Mouse (Mus musculus): ENCODE measurements at regions not wholly inside any gene's neighbourhood (a gene's known extent, or its start where the extent isn't known, plus 50 kb on each side); places are given as distances from the start of the nearest gene placed in this dataset.

GRCm38 (mm10) chr2:30525295-30525694 is 51.3 kb upstream of the Ier5l start:
- H3K27me3 ChIP-seq (ENCODE audit: insufficient read depth, low read length): no peaks in the 10 kb centered on the region
- peaks cover 8% of the 10 kb centered on the region; the same call in 1 of the 2 replicates for H3K4me1 ChIP-seq (replicated peaks; ENCODE audit: insufficient read depth, low read length)
- no peaks in the 10 kb centered on the region for H3K9me3 ChIP-seq (replicated peaks; ENCODE audit: low read length)
- 26% methylated on average over 9 of the region's 9 CpGs for WGBS
- H3K4me2 ChIP-seq (ENCODE audit: low read length): no peak overlapping the region
- DNase-seq (ENCODE audit: low spot score) (no peak), ATAC-seq (replicated peaks; ENCODE audit: low FRiP score, low read depth) (no peak)
- H3K9ac ChIP-seq (ENCODE audit: low read depth, low read length): no peak overlapping the region
- no peak overlapping the region for H3K4me3 ChIP-seq (replicated peaks; ENCODE audit: low read depth, low read length)
- TF ChIP-seq CTCF (IDR thresholded peaks at IDR 0.05; ENCODE audit: low read depth): no peak
- no peaks in the 10 kb centered on the region for H3K36me3 ChIP-seq (ENCODE audit: insufficient read depth, low read length)
- H3K27ac ChIP-seq: no peak overlapping the region

- Histone ChIP-seq H3K36me3 (ENCODE audit: insufficient read depth, low read length) (no peaks in the 10 kb centered on the region), H3K4me1 (replicated peaks; ENCODE audit: insufficient read depth, low read length) (peaks cover 8% of the 10 kb centered on the region; the same call in 1 of the 2 replicates), H3K4me2 (ENCODE audit: low read length) (no peak overlapping the region), H3K9ac (ENCODE audit: low read depth, low read length) (no peak overlapping the region), H3K9me3 (replicated peaks; ENCODE audit: low read length) (no peaks in the 10 kb centered on the region), H3K4me3 (replicated peaks; ENCODE audit: low read depth, low read length) (no peak overlapping the region), H3K27ac (no peak overlapping the region), H3K27me3 (ENCODE audit: insufficient read depth, low read length) (no peaks in the 10 kb centered on the region)
- 34% methylated on average over 3 of the region's 3 CpGs for WGBS
- no peak for TF ChIP-seq CTCF (IDR thresholded peaks at IDR 0.05; ENCODE audit: low read depth)
- no peak for DNase-seq (ENCODE audit: low spot score)
- ATAC-seq (replicated peaks; ENCODE audit: low FRiP score, low read depth): no peak
Measured at GRCm38 (mm10) chr2:30525831-30526230, 51.8 kb upstream of the Ier5l start.

- Histone ChIP-seq H3K4me3 (replicated peaks; ENCODE audit: low read depth, low read length) (no peak overlapping the region), H3K9me3 (replicated peaks; ENCODE audit: low read length) (no peaks in the 10 kb centered on the region), H3K4me1 (replicated peaks; ENCODE audit: insufficient read depth, low read length) (peaks cover 8% of the 10 kb centered on the region; the same call in 1 of the 2 replicates), H3K4me2 (ENCODE audit: low read length) (no peak overlapping the region), H3K27me3 (ENCODE audit: insufficient read depth, low read length) (no peaks in the 10 kb centered on the region), H3K9ac (ENCODE audit: low read depth, low read length) (no peak overlapping the region), H3K36me3 (ENCODE audit: insufficient read depth, low read length) (no peaks in the 10 kb centered on the region), H3K27ac (no peak overlapping the region)
- WGBS: 36% methylated on average over 4 of the region's 4 CpGs
- ATAC-seq (replicated peaks; ENCODE audit: low FRiP score, low read depth): no peak
- no peak for DNase-seq (ENCODE audit: low spot score)
- TF ChIP-seq CTCF (IDR thresholded peaks at IDR 0.05; ENCODE audit: low read depth): no peak
Measured at GRCm38 (mm10) chr2:30527495-30527894, 53.5 kb upstream of the Ier5l start.

- no peak overlapping the region for H3K4me2 ChIP-seq (ENCODE audit: low read length)
- ATAC-seq (replicated peaks; ENCODE audit: low FRiP score, low read depth) (no peak), DNase-seq (ENCODE audit: low spot score) (no peak)
- H3K9ac ChIP-seq (ENCODE audit: low read depth, low read length): no peak overlapping the region
- no peak overlapping the region for H3K4me3 ChIP-seq (replicated peaks; ENCODE audit: low read depth, low read length)
- H3K9me3 ChIP-seq (replicated peaks; ENCODE audit: low read length): no peaks in the 10 kb centered on the region
- H3K27me3 ChIP-seq (ENCODE audit: insufficient read depth, low read length): no peaks in the 10 kb centered on the region
- no peak overlapping the region for H3K27ac ChIP-seq
- TF ChIP-seq CTCF (IDR thresholded peaks at IDR 0.05; ENCODE audit: low read depth): 0 out of 2 replicates have a peak, but pooled peaks have one; percentile 6
- H3K4me1 ChIP-seq (replicated peaks; ENCODE audit: insufficient read depth, low read length): no peaks in the 10 kb centered on the region
- no peaks in the 10 kb centered on the region for H3K36me3 ChIP-seq (ENCODE audit: insufficient read depth, low read length)
Measured at GRCm38 (mm10) chr2:30532948-30533347, 58.9 kb upstream of the Ier5l start.

- Histone ChIP-seq H3K27ac (no peak overlapping the region), H3K4me2 (ENCODE audit: low read length) (no peak overlapping the region), H3K9ac (ENCODE audit: low read depth, low read length) (no peak overlapping the region), H3K4me1 (replicated peaks; ENCODE audit: insufficient read depth, low read length) (no peaks in the 10 kb centered on the region), H3K9me3 (replicated peaks; ENCODE audit: low read length) (no peaks in the 10 kb centered on the region), H3K4me3 (replicated peaks; ENCODE audit: low read depth, low read length) (no peak overlapping the region), H3K27me3 (ENCODE audit: insufficient read depth, low read length) (no peaks in the 10 kb centered on the region), H3K36me3 (ENCODE audit: insufficient read depth, low read length) (no peaks in the 10 kb centered on the region)
- no peak for DNase-seq (ENCODE audit: low spot score)
- TF ChIP-seq CTCF (IDR thresholded peaks at IDR 0.05; ENCODE audit: low read depth): no peak
- WGBS: 97% methylated on average over 6 of the region's 6 CpGs
- no peak for ATAC-seq (replicated peaks; ENCODE audit: low FRiP score, low read depth)
Measured at GRCm38 (mm10) chr2:30533367-30533766, 59.3 kb upstream of the Ier5l start.

- WGBS: 68% methylated on average over 10 of the region's 10 CpGs
- TF ChIP-seq CTCF (IDR thresholded peaks at IDR 0.05; ENCODE audit: low read depth): no peak
- no peak for ATAC-seq (replicated peaks; ENCODE audit: low FRiP score, low read depth)
Measured at GRCm38 (mm10) chr2:30534485-30534884, 60.4 kb upstream of the Cstad start.

GRCm38 (mm10) chr2:30539305-30539704 is 55.5 kb upstream of the Cstad start:
- no peaks in the 10 kb centered on the region for H3K36me3 ChIP-seq (ENCODE audit: insufficient read depth, low read length)
- H3K9me3 ChIP-seq (replicated peaks; ENCODE audit: low read length): no peaks in the 10 kb centered on the region
- no peak overlapping the region for H3K4me3 ChIP-seq (replicated peaks; ENCODE audit: low read depth, low read length)
- H3K4me2 ChIP-seq (ENCODE audit: low read length): no peak overlapping the region
- DNase-seq (ENCODE audit: low spot score): no peak
- no peak overlapping the region for H3K9ac ChIP-seq (ENCODE audit: low read depth, low read length)
- H3K27me3 ChIP-seq (ENCODE audit: insufficient read depth, low read length): no peaks in the 10 kb centered on the region
- WGBS: 95% methylated on average over 1 of the region's 1 CpGs
- H3K4me1 ChIP-seq (replicated peaks; ENCODE audit: insufficient read depth, low read length): no peaks in the 10 kb centered on the region
- no peak for ATAC-seq (replicated peaks; ENCODE audit: low FRiP score, low read depth)
- no peak overlapping the region for H3K27ac ChIP-seq
- TF ChIP-seq CTCF (IDR thresholded peaks at IDR 0.05; ENCODE audit: low read depth): no peak

More at GRCm38 (mm10) chr2:30534485-30534884, 60.4 kb upstream of the Cstad start:
- Histone ChIP-seq H3K9me3 (replicated peaks; ENCODE audit: low read length) (no peaks in the 10 kb centered on the region), H3K4me1 (replicated peaks; ENCODE audit: insufficient read depth, low read length) (no peaks in the 10 kb centered on the region), H3K36me3 (ENCODE audit: insufficient read depth, low read length) (no peaks in the 10 kb centered on the region), H3K4me2 (ENCODE audit: low read length) (no peak overlapping the region), H3K9ac (ENCODE audit: low read depth, low read length) (no peak overlapping the region), H3K4me3 (replicated peaks; ENCODE audit: low read depth, low read length) (no peak overlapping the region), H3K27me3 (ENCODE audit: insufficient read depth, low read length) (no peaks in the 10 kb centered on the region), H3K27ac (no peak overlapping the region)
- no peak for DNase-seq (ENCODE audit: low spot score)
